ENCODE assay signal across 28 mouse cellular contexts in genomic region chr2:128850036-128850435, GRCm38 (mm10). TPM values are rescaled to one million over a fixed set of nuclear protein-coding genes. Genes with fewer than 3 reads are reported as not detected.
DNase-seq lines count a peak whose midpoint lies in the region; ATAC-seq and TF ChIP-seq lines count a peak whose summit lies in the region.
"Had no signal": no experiment of that assay in that cellular context is flagged by ENCODE, and none has a peak within 500 bp of the region (broad histone marks: within the 10 kb centered on the region; RNA-seq: fewer than 3 reads in every experiment).

No protein-coding gene starts in this region.

- no peak for TF ChIP-seq EP300 in heart, adult 2 months (IDR thresholded peaks at IDR 0.05; ENCODE audit: insufficient read depth, low read depth, low read length)

- peaks cover 25% of the 10 kb centered on the region for H3K4me1 ChIP-seq in heart, embryonic 13.5 days
- H3K4me1 ChIP-seq in heart, embryonic 16.5 days (ENCODE audit: control insufficient read depth, insufficient read depth, low read length): peaks cover 13% of the 10 kb centered on the region
- no peaks in the 10 kb centered on the region for H3K4me1 ChIP-seq in heart, adult 2 months (ENCODE audit: control insufficient read depth, insufficient read depth, low read length)
- H3K4me1 ChIP-seq in midbrain, postnatal 0 days (ENCODE audit: insufficient read depth, low read length): no peaks in the 10 kb centered on the region
- H3K4me1 ChIP-seq in midbrain, embryonic 14.5 days (ENCODE audit: control insufficient read depth, insufficient read depth, low read length): no peaks in the 10 kb centered on the region
- H3K4me1 ChIP-seq: embryonic facial prominence, embryonic 10.5 days; embryonic facial prominence, embryonic 13.5 days; forebrain, embryonic 12.5 days; forebrain, embryonic 15.5 days had no signal

- no peak for ATAC-seq in heart, embryonic 13.5 days (ENCODE audit: extremely low read depth, insufficient number of reproducible peaks, low FRiP score, low TSS enrichment)
- peak; percentile 78 for ATAC-seq in heart, embryonic 16.5 days (replicated peaks; ENCODE audit: extremely low read depth, insufficient read depth, low FRiP score)
- ATAC-seq in midbrain, postnatal 0 days (ENCODE audit: low FRiP score): no peak
- ATAC-seq in midbrain, embryonic 14.5 days (ENCODE audit: low FRiP score, low TSS enrichment): no peak
- ATAC-seq: CD4-positive, CD25-positive, alpha-beta regulatory T cell, adult 4 months; forebrain, embryonic 15.5 days; hindbrain, postnatal 0 days; inflammation-experienced regulatory T-cells, adult 6 months; intestine, embryonic 16.5 days had no signal

- TF ChIP-seq POLR2A in heart, adult 2 months (IDR thresholded peaks at IDR 0.05; ENCODE audit: insufficient read depth, low read depth, low read length): no peak

- H3K9me3 ChIP-seq in heart, embryonic 13.5 days: no peaks in the 10 kb centered on the region
- no peaks in the 10 kb centered on the region for H3K9me3 ChIP-seq in heart, embryonic 16.5 days (replicated peaks; ENCODE audit: control insufficient read depth, low read length)
- no peaks in the 10 kb centered on the region for H3K9me3 ChIP-seq in midbrain, postnatal 0 days (ENCODE audit: low read length)
- H3K9me3 ChIP-seq in midbrain, embryonic 14.5 days (ENCODE audit: control insufficient read depth, low read length): no peaks in the 10 kb centered on the region
- H3K9me3 ChIP-seq: embryonic facial prominence, embryonic 10.5 days; embryonic facial prominence, embryonic 13.5 days; forebrain, embryonic 12.5 days; forebrain, embryonic 15.5 days had no signal

- H3K4me3 ChIP-seq in heart, embryonic 13.5 days: no peak overlapping the region
- H3K4me3 ChIP-seq in heart, embryonic 16.5 days (ENCODE audit: low read length): no peak overlapping the region
- H3K4me3 ChIP-seq in heart, adult 2 months: no peak overlapping the region
- no peak overlapping the region for H3K4me3 ChIP-seq in midbrain, postnatal 0 days (ENCODE audit: low read depth, low read length)
- H3K4me3 ChIP-seq in midbrain, embryonic 14.5 days (replicated peaks; ENCODE audit: low read depth, low read length): no peak overlapping the region
- H3K4me3 ChIP-seq: embryonic facial prominence, embryonic 10.5 days; embryonic facial prominence, embryonic 13.5 days; erythroblast, embryonic 14.5 days; forebrain, embryonic 12.5 days; forebrain, embryonic 15.5 days had no signal

- H3K27ac ChIP-seq in heart, embryonic 13.5 days (replicated peaks): peak overlapping the region; percentile 69
- H3K27ac ChIP-seq in heart, embryonic 16.5 days (ENCODE audit: low read length): peak overlapping the region; percentile 28
- H3K27ac ChIP-seq in heart, adult 2 months: no peak overlapping the region
- no peak overlapping the region for H3K27ac ChIP-seq in midbrain, postnatal 0 days (ENCODE audit: low read depth, low read length)
- no peak overlapping the region for H3K27ac ChIP-seq in midbrain, embryonic 14.5 days (replicated peaks; ENCODE audit: low read depth, low read length)
- H3K27ac ChIP-seq: embryonic facial prominence, embryonic 10.5 days; embryonic facial prominence, embryonic 13.5 days; forebrain, embryonic 12.5 days; forebrain, embryonic 15.5 days; hindbrain, embryonic 14.5 days; hindbrain, postnatal 0 days had no signal

- DNase-seq in heart, postnatal 36 days: no peak
- no peak for DNase-seq in heart, adult 2 months
- DNase-seq in midbrain, postnatal 0 days (ENCODE audit: low spot score): peak; percentile 9
- no peak for DNase-seq in midbrain, embryonic 14.5 days
- DNase-seq: adrenal gland, adult 8-10 months; adrenal gland, postnatal 25 days; cerebellum, adult 11-12 months; cerebellum, adult 8-10 months; cerebellum, postnatal 10 days; cerebellum, postnatal 36 days; embryo, embryonic 11 days; gastrocnemius, postnatal 25 days; kidney, adult 18-20 months; kidney, adult 9 months had no signal

- WGBS in heart, embryonic 13.5 days: 66% methylated on average over 2 of the region's 2 CpGs
- WGBS in heart, embryonic 16.5 days: 53% methylated on average over 2 of the region's 2 CpGs
- 79% methylated on average over 2 of the region's 2 CpGs for WGBS in heart, adult 2 months
- WGBS in midbrain, postnatal 0 days: 93% methylated on average over 2 of the region's 2 CpGs
- 98% methylated on average over 2 of the region's 2 CpGs for WGBS in midbrain, embryonic 14.5 days

- no peaks in the 10 kb centered on the region for H3K27me3 ChIP-seq in heart, embryonic 13.5 days (replicated peaks)
- no peaks in the 10 kb centered on the region for H3K27me3 ChIP-seq in heart, embryonic 16.5 days (ENCODE audit: control insufficient read depth, insufficient read depth, low read length)
- no peaks in the 10 kb centered on the region for H3K27me3 ChIP-seq in heart, adult 2 months (ENCODE audit: control insufficient read depth, insufficient read depth, low read length)
- no peaks in the 10 kb centered on the region for H3K27me3 ChIP-seq in midbrain, postnatal 0 days (ENCODE audit: insufficient read depth, low read length)
- H3K27me3 ChIP-seq in midbrain, embryonic 14.5 days (ENCODE audit: control insufficient read depth, insufficient read depth, low read length): no peaks in the 10 kb centered on the region
- H3K27me3 ChIP-seq: embryonic facial prominence, embryonic 13.5 days; forebrain, embryonic 12.5 days; forebrain, embryonic 15.5 days had no signal

- no peak overlapping the region for H3K4me2 ChIP-seq in heart, embryonic 13.5 days
- no peak overlapping the region for H3K4me2 ChIP-seq in heart, embryonic 16.5 days (ENCODE audit: low read depth, low read length)
- no peak overlapping the region for H3K4me2 ChIP-seq in midbrain, postnatal 0 days (ENCODE audit: low read depth, low read length, poor library complexity, severe bottlenecking)
- no peak overlapping the region for H3K4me2 ChIP-seq in midbrain, embryonic 14.5 days (ENCODE audit: low read length)
- H3K4me2 ChIP-seq: embryonic facial prominence, embryonic 13.5 days; forebrain, embryonic 12.5 days; forebrain, embryonic 15.5 days; heart, embryonic 11.5 days; hindbrain, embryonic 14.5 days had no signal

- H3K79me2 ChIP-seq in heart, adult 2 months (replicated peaks; ENCODE audit: control insufficient read depth, insufficient read depth, low read length): no peaks in the 10 kb centered on the region

- TF ChIP-seq CTCF in heart, adult 2 months (IDR thresholded peaks at IDR 0.05): no peak
- TF ChIP-seq CTCF in midbrain, postnatal 0 days (IDR thresholded peaks at IDR 0.05): no peak

- intact Hi-C loops in heart, postnatal 36 days (cut with DNase I): no loop called here
- intact Hi-C loops in heart, adult 2 months (cut with DNase I): no loop called here

- peaks cover 76% of the 10 kb centered on the region for H3K36me3 ChIP-seq in heart, embryonic 13.5 days
- H3K36me3 ChIP-seq in heart, embryonic 16.5 days (ENCODE audit: control insufficient read depth, insufficient read depth): peaks cover 14% of the 10 kb centered on the region
- H3K36me3 ChIP-seq in heart, adult 2 months (ENCODE audit: control insufficient read depth, insufficient read depth, low read length): no peaks in the 10 kb centered on the region; the same call in 1 of the 2 replicates
- peaks cover 47% of the 10 kb centered on the region for H3K36me3 ChIP-seq in midbrain, postnatal 0 days (ENCODE audit: insufficient read depth, low read length)
- H3K36me3 ChIP-seq in midbrain, embryonic 14.5 days (ENCODE audit: control insufficient read depth, insufficient read depth, low read length): peaks cover 91% of the 10 kb centered on the region

- H3K9ac ChIP-seq in heart, embryonic 13.5 days: no peak overlapping the region
- no peak overlapping the region for H3K9ac ChIP-seq in heart, embryonic 16.5 days (ENCODE audit: low read length)
- no peak overlapping the region for H3K9ac ChIP-seq in heart, adult 2 months (ENCODE audit: low read depth, low read length)
- H3K9ac ChIP-seq in midbrain, postnatal 0 days (replicated peaks; ENCODE audit: low read length, poor library complexity, severe bottlenecking): no peak overlapping the region
- no peak overlapping the region for H3K9ac ChIP-seq in midbrain, embryonic 14.5 days (replicated peaks; ENCODE audit: low read length)
- H3K9ac ChIP-seq: embryonic facial prominence, embryonic 13.5 days; forebrain, embryonic 12.5 days; forebrain, embryonic 15.5 days; hindbrain, embryonic 14.5 days had no signal

RNA-seq across cellular contexts. Expression of gene Fbln7, which starts 12.7 kb away (rescaled TPM):
- 1.6 and 1.8 TPM in 2 replicates for polyA plus RNA-seq in heart, embryonic 13.5 days (2015; fragmentation: Nextera tagmentation; extraction: Ambion mirVana)
- under 1 TPM; 0.38 to 0.39 TPM for total RNA-seq in heart, postnatal 36 days (2021)
- polyA plus RNA-seq in heart, embryonic 16.5 days (2015; fragmentation: Nextera tagmentation; extraction: Ambion mirVana): 1.6 TPM in 2 replicates
- under 1 TPM; 0.50 to 0.61 TPM for total RNA-seq in heart, adult 2 months (2021)
- polyA plus RNA-seq in heart, adult 2 months (2012; rRNA removed): 0.61 and 1.3 TPM in 2 replicates
- 3.2 and 6.3 TPM in 2 replicates for total RNA-seq in midbrain, postnatal 0 days (2014; rRNA removed)
- 4.2 and 4.8 TPM in 2 replicates for polyA plus RNA-seq in midbrain, postnatal 0 days (2015; fragmentation: Nextera tagmentation; extraction: Ambion mirVana)
- 1.4 and 1.7 TPM in 2 replicates for polyA plus RNA-seq in midbrain, embryonic 14.5 days (2014; fragmentation: Nextera tagmentation; extraction: Ambion mirVana)
- total RNA-seq: MEL had no signal
- polyA plus RNA-seq: CD4-positive, CD25-positive, alpha-beta regulatory T cell, adult 4 months; erythroblast, embryonic 14.5 days had no signal

RNA-seq across cellular contexts. Expression of gene Tmem87b, which starts 32.1 kb away (rescaled TPM):
- 23.2 and 25.6 TPM in 2 replicates for polyA plus RNA-seq in heart, embryonic 13.5 days (2015; fragmentation: Nextera tagmentation; extraction: Ambion mirVana)
- total RNA-seq in heart, postnatal 36 days (2021): 10 to 100 TPM; 20.2 to 25.1 TPM
- 25.3 and 28.5 TPM in 2 replicates for polyA plus RNA-seq in heart, embryonic 16.5 days (2015; fragmentation: Nextera tagmentation; extraction: Ambion mirVana)
- total RNA-seq in heart, adult 2 months (2021): 10 to 100 TPM; 20.8 to 21.6 TPM
- 9.5 and 19.5 TPM in 2 replicates for polyA plus RNA-seq in heart, adult 2 months (2012; rRNA removed)
- total RNA-seq in midbrain, postnatal 0 days (2014; rRNA removed): 27.7 and 32.3 TPM in 2 replicates
- 34.8 and 35.7 TPM in 2 replicates for polyA plus RNA-seq in midbrain, postnatal 0 days (2015; fragmentation: Nextera tagmentation; extraction: Ambion mirVana)
- 32.4 and 39.0 TPM in 2 replicates for polyA plus RNA-seq in midbrain, embryonic 14.5 days (2014; fragmentation: Nextera tagmentation; extraction: Ambion mirVana)

Comparison
In these comparisons a context has a peak if more than half of its experiments do, and no peak if none do; other contexts are left out.
1. H3K27ac ChIP-seq: peak in heart, embryonic 13.5 days (single experiment) and heart, embryonic 16.5 days (single experiment); none in heart, adult 2 months (single experiment), midbrain, postnatal 0 days (single experiment) and midbrain, embryonic 14.5 days (single experiment).